Mouse (Mus musculus) bone marrow, adult 2 months (tissue): ENCODE data around the gene Mical3.

ENCODE experiments used
- CTCF ChIP-seq: fragments of 200-500 bp; IDR thresholded peaks from 2 replicates; pipeline ENCODE4 v1.5.1; 2011; ENCODE audit warnings: low read length, control low read depth; ENCODE audit not compliant: control insufficient read depth, insufficient read depth
- POLR2A ChIP-seq: fragments of 200-500 bp; IDR thresholded peaks from 2 replicates; pipeline ENCODE4 v1.6.1; 2011; ENCODE audit warnings: low read depth, mild to moderate bottlenecking, control low read depth, low read length, borderline replicate concordance; ENCODE audit not compliant: control insufficient read depth

DNA sequence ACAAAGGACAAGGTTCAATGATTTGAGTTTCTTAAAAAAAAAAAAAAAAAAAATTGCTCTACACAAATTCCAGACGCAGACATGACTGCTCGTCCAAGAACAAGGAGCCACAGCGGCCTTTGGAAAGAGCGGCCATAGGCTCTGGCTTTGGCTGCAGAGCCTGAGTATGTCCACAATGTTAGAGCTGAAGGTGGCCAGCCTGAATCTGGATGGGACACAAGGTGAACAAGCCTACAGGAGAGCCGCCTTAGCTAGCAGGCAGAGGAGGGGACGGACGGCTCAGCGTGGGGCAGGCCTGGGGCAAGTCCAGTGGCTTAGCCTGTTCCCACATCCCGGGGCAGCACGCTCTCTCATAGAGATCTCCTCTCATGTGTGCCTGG, 48.7 kb downstream of the Mical3 start:
- no peak for TF ChIP-seq CTCF
- no peak for TF ChIP-seq POLR2A
